Mouse (Mus musculus): Measurements from ENCODE around the gene Tpi1. TPM values are rescaled to one million over a fixed set of nuclear protein-coding genes. Genes with fewer than 3 reads are reported as not detected.
"Not testable (repeated sequence)": the region's sequence is repeated elsewhere in the genome, so short reads cannot be mapped to it uniquely, and the experiment has no call there.

Tpi1 gene
- total and polyA plus RNA-seq, 2 experiments from 2014 or later = 1,142 to 1,544 TPM

- Histone ChIP-seq H3K4me3 (ENCODE audit: low read depth, low read length) (peak overlapping the region; percentile 71), H3K9ac (replicated peaks; ENCODE audit: low read depth, low read length) (peak overlapping the region; percentile 91; the same call in 1 of the 2 replicates), H3K36me3 (replicated peaks; ENCODE audit: control insufficient read depth, insufficient read depth, low read length) (peaks cover 61% of the 10 kb centered on the region), H3K4me2 (ENCODE audit: low read depth, low read length) (peak overlapping the region; percentile 79), H3K27ac (ENCODE audit: low read depth) (peak overlapping the region; percentile 96; the same call in 1 of the 2 replicates), H3K27me3 (ENCODE audit: control insufficient read depth, insufficient read depth, low read length) (no peaks in the 10 kb centered on the region), H3K9me3 (replicated peaks; ENCODE audit: control insufficient read depth, low read length) (no peaks in the 10 kb centered on the region), H3K4me1 (ENCODE audit: control insufficient read depth, insufficient read depth) (peaks cover 13% of the 10 kb centered on the region; the same call in 1 of the 2 replicates)
- 29% methylated on average over 8 of the region's 8 CpGs for WGBS
- ATAC-seq (ENCODE audit: insufficient read depth, low read depth) = no peak
- TF ChIP-seq CTCF (IDR thresholded peaks at IDR 0.05; ENCODE audit: low read depth) = no peak
- TF ChIP-seq EP300 (IDR thresholded peaks at IDR 0.05; ENCODE audit: low read depth) = no peak
- DNase-seq (ENCODE audit: low spot score) = no peak
Measured at GRCm38 (mm10) chr6:124814448-124814847, 352 bp upstream of the Tpi1 start.

- under 1% methylated on average over 18 of the region's 18 CpGs for WGBS
- ATAC-seq (ENCODE audit: insufficient read depth, low read depth) (peak; percentile 65), DNase-seq (ENCODE audit: low spot score) (peak; percentile 75)
- Histone ChIP-seq H3K4me3 (ENCODE audit: low read depth, low read length) (peak overlapping the region; percentile 71), H3K27ac (ENCODE audit: low read depth) (peak overlapping the region; percentile 96), H3K9ac (replicated peaks; ENCODE audit: low read depth, low read length) (peak overlapping the region; percentile 91), H3K4me1 (ENCODE audit: control insufficient read depth, insufficient read depth) (peaks cover 13% of the 10 kb centered on the region; the same call in 1 of the 2 replicates), H3K27me3 (ENCODE audit: control insufficient read depth, insufficient read depth, low read length) (no peaks in the 10 kb centered on the region), H3K4me2 (ENCODE audit: low read depth, low read length) (peak overlapping the region; percentile 79), H3K36me3 (replicated peaks; ENCODE audit: control insufficient read depth, insufficient read depth, low read length) (peaks cover 52% of the 10 kb centered on the region), H3K9me3 (replicated peaks; ENCODE audit: control insufficient read depth, low read length) (no peaks in the 10 kb centered on the region)
- TF ChIP-seq EP300 (IDR thresholded peaks at IDR 0.05; ENCODE audit: low read depth) (no peak), CTCF (IDR thresholded peaks at IDR 0.05; ENCODE audit: low read depth) (no peak)
Measured at GRCm38 (mm10) chr6:124813496-124813895, 600 bp downstream of the Tpi1 start.

GRCm38 (mm10) chr6:124812848-124813247, 1.2 kb downstream of the Tpi1 start:
- TF ChIP-seq EP300 (IDR thresholded peaks at IDR 0.05; ENCODE audit: low read depth) = no peak
- TF ChIP-seq CTCF (IDR thresholded peaks at IDR 0.05; ENCODE audit: low read depth) = no peak
- no peaks in the 10 kb centered on the region for H3K9me3 ChIP-seq (replicated peaks; ENCODE audit: control insufficient read depth, low read length)
- peak overlapping the region; percentile 71 for H3K4me3 ChIP-seq (ENCODE audit: low read depth, low read length)
- ATAC-seq (ENCODE audit: insufficient read depth, low read depth) (no peak), DNase-seq (ENCODE audit: low spot score) (no peak)
- H3K4me2 ChIP-seq (ENCODE audit: low read depth, low read length) = peak overlapping the region; percentile 79
- peaks cover 17% of the 10 kb centered on the region for H3K4me1 ChIP-seq (ENCODE audit: control insufficient read depth, insufficient read depth)
- H3K27me3 ChIP-seq (ENCODE audit: control insufficient read depth, insufficient read depth, low read length) = no peaks in the 10 kb centered on the region
- peak overlapping the region; percentile 91 for H3K9ac ChIP-seq (replicated peaks; ENCODE audit: low read depth, low read length)
- peaks cover 45% of the 10 kb centered on the region for H3K36me3 ChIP-seq (replicated peaks; ENCODE audit: control insufficient read depth, insufficient read depth, low read length)
- peak overlapping the region; percentile 96 for H3K27ac ChIP-seq (ENCODE audit: low read depth)
- WGBS = 12% methylated on average over 9 of the region's 9 CpGs

GRCm38 (mm10) chr6:124811701-124812560, 2.2 kb downstream of the Tpi1 start:
- ATAC-seq (ENCODE audit: insufficient read depth, low read depth) = no peak
- peak overlapping the region; percentile 71 for H3K4me3 ChIP-seq (ENCODE audit: low read depth, low read length)
- peaks cover 36% of the 10 kb centered on the region for H3K36me3 ChIP-seq (replicated peaks; ENCODE audit: control insufficient read depth, insufficient read depth, low read length)
- peak overlapping the region; percentile 91 for H3K9ac ChIP-seq (replicated peaks; ENCODE audit: low read depth, low read length)
- H3K4me1 ChIP-seq (ENCODE audit: control insufficient read depth, insufficient read depth) = peaks cover 22% of the 10 kb centered on the region
- H3K27ac ChIP-seq (ENCODE audit: low read depth) = no peak overlapping the region
- WGBS = 63% methylated on average over 24 of the region's 24 CpGs
- no peak for DNase-seq (ENCODE audit: low spot score)
- H3K4me2 ChIP-seq (ENCODE audit: low read depth, low read length) = peak overlapping the region; percentile 79
- no peaks in the 10 kb centered on the region for H3K27me3 ChIP-seq (ENCODE audit: control insufficient read depth, insufficient read depth, low read length)
- no peaks in the 10 kb centered on the region for H3K9me3 ChIP-seq (replicated peaks; ENCODE audit: control insufficient read depth, low read length)
- TF ChIP-seq EP300 (IDR thresholded peaks at IDR 0.05; ENCODE audit: low read depth) (no peak), CTCF (IDR thresholded peaks at IDR 0.05; ENCODE audit: low read depth) (no peak)

GRCm38 (mm10) chr6:124811403-124811665, 2.8 kb downstream of the Tpi1 start:
- Histone ChIP-seq H3K9me3 (replicated peaks; ENCODE audit: control insufficient read depth, low read length) (no peaks in the 10 kb centered on the region), H3K4me3 (ENCODE audit: low read depth, low read length) (no peak overlapping the region), H3K4me1 (ENCODE audit: control insufficient read depth, insufficient read depth) (peaks cover 22% of the 10 kb centered on the region), H3K27ac (ENCODE audit: low read depth) (no peak overlapping the region), H3K36me3 (replicated peaks; ENCODE audit: control insufficient read depth, insufficient read depth, low read length) (peaks cover 30% of the 10 kb centered on the region), H3K27me3 (ENCODE audit: control insufficient read depth, insufficient read depth, low read length) (no peaks in the 10 kb centered on the region), H3K4me2 (ENCODE audit: low read depth, low read length) (no peak overlapping the region), H3K9ac (replicated peaks; ENCODE audit: low read depth, low read length) (no peak overlapping the region)
- DNase-seq (ENCODE audit: low spot score) (no peak), ATAC-seq (ENCODE audit: insufficient read depth, low read depth) (no peak)
- WGBS = 43% methylated on average over 4 of the region's 4 CpGs
- no peak for TF ChIP-seq CTCF (IDR thresholded peaks at IDR 0.05; ENCODE audit: low read depth)
- TF ChIP-seq EP300 (IDR thresholded peaks at IDR 0.05; ENCODE audit: low read depth) = no peak

GRCm38 (mm10) chr6:124810566-124811402, 3.3 kb downstream of the Tpi1 start:
- H3K9ac ChIP-seq (replicated peaks; ENCODE audit: low read depth, low read length); H3K4me2 ChIP-seq (ENCODE audit: low read depth, low read length); H3K4me3 ChIP-seq (ENCODE audit: low read depth, low read length); H3K27me3 ChIP-seq (ENCODE audit: control insufficient read depth, insufficient read depth, low read length); H3K9me3 ChIP-seq (replicated peaks; ENCODE audit: control insufficient read depth, low read length); H3K27ac ChIP-seq (ENCODE audit: low read depth); ATAC-seq (ENCODE audit: insufficient read depth, low read depth); DNase-seq (ENCODE audit: low spot score): not testable (repeated sequence)
- Histone ChIP-seq H3K36me3 (replicated peaks; ENCODE audit: control insufficient read depth, insufficient read depth, low read length) (peaks cover 25% of the 10 kb centered on the region), H3K4me1 (ENCODE audit: control insufficient read depth, insufficient read depth) (peaks cover 22% of the 10 kb centered on the region)
- 71% methylated on average over 11 of the region's 11 CpGs for WGBS
